14 mouse cellular contexts compared by ENCODE assay signal in the genomic region with DNA sequence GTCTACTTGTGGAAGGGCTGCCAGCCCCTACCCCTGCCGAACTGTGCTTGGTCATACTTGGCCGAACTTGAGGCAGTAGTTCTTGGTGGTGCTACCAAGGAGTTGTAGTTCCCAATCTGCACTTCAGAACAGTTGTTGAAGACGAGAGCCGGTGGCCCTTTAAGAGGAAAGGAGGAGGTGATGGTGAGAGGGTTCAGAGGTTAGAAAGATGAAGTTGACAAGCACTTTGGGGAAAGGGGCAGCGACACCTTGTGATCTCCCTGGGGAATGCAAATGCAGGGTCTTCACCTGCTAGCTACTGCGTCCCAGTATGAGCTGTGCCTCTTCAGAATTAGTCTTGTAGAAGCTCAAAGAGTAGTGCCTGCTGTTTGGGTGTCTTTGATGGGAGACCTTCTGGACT. TPM values are rescaled to one million over a fixed set of nuclear protein-coding genes. Genes with fewer than 3 reads are reported as not detected.
DNase-seq lines count a peak whose midpoint lies in the region; ATAC-seq and TF ChIP-seq lines count a peak whose summit lies in the region.
"Had no signal": no experiment of that assay in that cellular context is flagged by ENCODE, and none has a peak within 500 bp of the region (broad histone marks: within the 10 kb centered on the region; RNA-seq: fewer than 3 reads in every experiment).

No protein-coding gene starts in this region.

- H3K4me3 ChIP-seq in heart, embryonic 11.5 days (ENCODE audit: low read depth, low read length), result no peak overlapping the region
- H3K4me3 ChIP-seq in liver, postnatal 0 days (ENCODE audit: low read depth, low read length), result no peak overlapping the region
- no peak overlapping the region for H3K4me3 ChIP-seq in liver, embryonic 12.5 days
- no peak overlapping the region for H3K4me3 ChIP-seq in midbrain, embryonic 16.5 days (ENCODE audit: low read depth, low read length)
- H3K4me3 ChIP-seq: forebrain, embryonic 10.5 days; liver, embryonic 13.5 days; midbrain, embryonic 13.5 days had no signal

- H3K27ac ChIP-seq in heart, embryonic 11.5 days (ENCODE audit: low read depth, low read length), result no peak overlapping the region
- no peak overlapping the region for H3K27ac ChIP-seq in liver, postnatal 0 days (ENCODE audit: low read depth)
- no peak overlapping the region for H3K27ac ChIP-seq in liver, embryonic 12.5 days
- no peak overlapping the region for H3K27ac ChIP-seq in midbrain, embryonic 16.5 days (ENCODE audit: low read length)
- H3K27ac ChIP-seq: forebrain, embryonic 10.5 days; liver, embryonic 13.5 days; midbrain, embryonic 13.5 days had no signal

- no peak overlapping the region for H3K4me2 ChIP-seq in heart, embryonic 11.5 days
- no peak overlapping the region for H3K4me2 ChIP-seq in liver, postnatal 0 days (ENCODE audit: low read depth, low read length)
- no peak overlapping the region for H3K4me2 ChIP-seq in liver, embryonic 12.5 days
- no peak overlapping the region for H3K4me2 ChIP-seq in midbrain, embryonic 16.5 days (ENCODE audit: low read length)
- H3K4me2 ChIP-seq: liver, embryonic 13.5 days; midbrain, embryonic 13.5 days had no signal

- H3K9ac ChIP-seq in heart, embryonic 11.5 days (ENCODE audit: low read depth, low read length), result no peak overlapping the region
- H3K9ac ChIP-seq in liver, postnatal 0 days (replicated peaks), result no peak overlapping the region
- no peak overlapping the region for H3K9ac ChIP-seq in liver, embryonic 12.5 days
- H3K9ac ChIP-seq in midbrain, embryonic 16.5 days (ENCODE audit: low read depth, low read length), result no peak overlapping the region
- H3K9ac ChIP-seq: liver, embryonic 13.5 days; midbrain, embryonic 13.5 days had no signal

- peaks cover 70% of the 10 kb centered on the region for H3K27me3 ChIP-seq in heart, embryonic 11.5 days (ENCODE audit: control insufficient read depth, insufficient read depth, low read length)
- peaks cover 33% of the 10 kb centered on the region for H3K27me3 ChIP-seq in liver, postnatal 0 days (ENCODE audit: insufficient read depth, low read length)
- peaks cover 77% of the 10 kb centered on the region for H3K27me3 ChIP-seq in liver, embryonic 12.5 days (replicated peaks)
- H3K27me3 ChIP-seq in midbrain, embryonic 16.5 days (ENCODE audit: control insufficient read depth, insufficient read depth, low read depth, low read length), result peaks cover 78% of the 10 kb centered on the region

- peak; percentile 47 for TF ChIP-seq CTCF in liver, postnatal 0 days (IDR thresholded peaks at IDR 0.05; ENCODE audit: low read depth)
- TF ChIP-seq CTCF in brain, embryonic 14.5 days (IDR thresholded peaks at IDR 0.05; ENCODE audit: borderline replicate concordance, extremely low read depth, insufficient read depth, insufficient read length), result peak; percentile 12; the same call in 1 of the 2 replicates

- peak; percentile 2 to 14 for DNase-seq in heart, adult 18-20 months
- DNase-seq in liver, postnatal 0 days, result no peak
- no peak for DNase-seq in brain, embryonic 14.5 days (ENCODE audit: low read depth)
- peak; percentile 62 for DNase-seq in retina, embryonic 14.5 days (ENCODE audit: low spot score)
- no peak for DNase-seq in adrenal gland, adult 8-10 months
- DNase-seq: adrenal gland, adult 2 months; cerebellum, adult 9-10 months; layer of hippocampus, adult 9-11 months; liver, embryonic 13.5 days had no signal

- H3K4me1 ChIP-seq in heart, embryonic 11.5 days (ENCODE audit: control insufficient read depth, insufficient read depth, low read length), result peaks cover 12% of the 10 kb centered on the region; the same call in 1 of the 2 replicates
- H3K4me1 ChIP-seq in liver, postnatal 0 days (ENCODE audit: insufficient read depth), result peaks cover 14% of the 10 kb centered on the region
- peaks cover 45% of the 10 kb centered on the region for H3K4me1 ChIP-seq in liver, embryonic 12.5 days
- H3K4me1 ChIP-seq in midbrain, embryonic 16.5 days (ENCODE audit: control insufficient read depth, insufficient read depth, low read length), result peaks cover 5% of the 10 kb centered on the region; the same call in 1 of the 2 replicates

- no peak for TF ChIP-seq EP300 in liver, postnatal 0 days (IDR thresholded peaks at IDR 0.05; ENCODE audit: low read depth)

- ATAC-seq in heart, embryonic 11.5 days (replicated peaks; ENCODE audit: insufficient number of reproducible peaks, low FRiP score, low TSS enrichment), result no peak
- ATAC-seq in liver, postnatal 0 days, result no peak
- ATAC-seq in liver, embryonic 12.5 days, result no peak
- ATAC-seq in midbrain, embryonic 16.5 days, result no peak
- ATAC-seq: midbrain, embryonic 13.5 days had no signal

- WGBS in heart, embryonic 11.5 days (ENCODE audit: insufficient replicate concordance), result 25% methylated on average over 6 of the region's 6 CpGs
- 47% methylated on average over 6 of the region's 6 CpGs for WGBS in liver, postnatal 0 days (ENCODE audit: insufficient replicate concordance)
- WGBS in liver, embryonic 12.5 days (ENCODE audit: insufficient replicate concordance), result 44% methylated on average over 6 of the region's 6 CpGs
- WGBS in midbrain, embryonic 16.5 days, result 23% methylated on average over 6 of the region's 6 CpGs

- no peaks in the 10 kb centered on the region for H3K36me3 ChIP-seq in heart, embryonic 11.5 days (ENCODE audit: control insufficient read depth, insufficient read depth, low read length)
- H3K36me3 ChIP-seq in liver, postnatal 0 days (replicated peaks; ENCODE audit: insufficient read depth, low read length), result no peaks in the 10 kb centered on the region
- peaks cover 8% of the 10 kb centered on the region; the same call in 1 of the 2 replicates for H3K36me3 ChIP-seq in liver, embryonic 12.5 days
- H3K36me3 ChIP-seq in midbrain, embryonic 16.5 days (ENCODE audit: control insufficient read depth, insufficient read depth, low read length), result no peaks in the 10 kb centered on the region
- H3K36me3 ChIP-seq: forebrain, embryonic 10.5 days; midbrain, embryonic 13.5 days had no signal

- no peaks in the 10 kb centered on the region for H3K9me3 ChIP-seq in heart, embryonic 11.5 days (replicated peaks; ENCODE audit: control insufficient read depth, low read length)
- no peaks in the 10 kb centered on the region for H3K9me3 ChIP-seq in liver, postnatal 0 days (ENCODE audit: low read length)
- H3K9me3 ChIP-seq in liver, embryonic 12.5 days (replicated peaks), result no peaks in the 10 kb centered on the region
- H3K9me3 ChIP-seq in midbrain, embryonic 16.5 days (replicated peaks; ENCODE audit: control insufficient read depth, low read length, poor library complexity, severe bottlenecking), result no peaks in the 10 kb centered on the region
- H3K9me3 ChIP-seq: forebrain, embryonic 10.5 days; liver, embryonic 13.5 days; midbrain, embryonic 13.5 days had no signal

- TF ChIP-seq POLR2A in brain, embryonic 14.5 days (IDR thresholded peaks at IDR 0.05; ENCODE audit: borderline replicate concordance, extremely low read depth, insufficient read depth, insufficient read length, poor library complexity, severe bottlenecking), result no peak

RNA-seq across cellular contexts. Expression of a gene that starts 1.3 kb away (rescaled TPM):
- total RNA-seq in heart, adult 18-20 months (2021), result 10 to 100 TPM; 15.7 to 17.3 TPM
- 13.2 and 19.7 TPM in 2 replicates for polyA plus RNA-seq in heart, embryonic 11.5 days (2014; fragmentation: Nextera tagmentation; extraction: Ambion mirVana)
- 1.5 and 1.7 TPM in 2 replicates for polyA plus RNA-seq in liver, postnatal 0 days (2015; fragmentation: Nextera tagmentation; extraction: Ambion mirVana)
- polyA plus RNA-seq in liver, embryonic 12.5 days (2016; fragmentation: Nextera tagmentation; extraction: Ambion mirVana), result 2.9 and 3.6 TPM in 2 replicates
- 3.5 and 7.8 TPM in 2 replicates for polyA plus RNA-seq in brain, embryonic 14.5 days (2012; rRNA removed)
- polyA plus RNA-seq in midbrain, embryonic 16.5 days (2015; fragmentation: Nextera tagmentation; extraction: Ambion mirVana), result 4.0 and 5.0 TPM in 2 replicates
- 1 to 10 TPM; 5.2 to 9.1 (median 7.8) TPM for total RNA-seq in adrenal gland, adult 8-10 months (2022)

RNA-seq across cellular contexts. Expression of a gene that starts 3.5 kb away (rescaled TPM):
- 1 to 10 TPM; 1.6 to 2.9 TPM for total RNA-seq in heart, adult 18-20 months (2021)
- 19.6 and 19.8 TPM in 2 replicates for polyA plus RNA-seq in heart, embryonic 11.5 days (2014; fragmentation: Nextera tagmentation; extraction: Ambion mirVana)
- polyA plus RNA-seq in liver, postnatal 0 days (2015; fragmentation: Nextera tagmentation; extraction: Ambion mirVana), result 9.6 and 10.3 TPM in 2 replicates
- polyA plus RNA-seq in liver, embryonic 12.5 days (2016; fragmentation: Nextera tagmentation; extraction: Ambion mirVana), result 29.1 and 30.0 TPM in 2 replicates
- polyA plus RNA-seq in brain, embryonic 14.5 days (2012; rRNA removed), result 2.5 and 2.6 TPM in 2 replicates
- polyA plus RNA-seq in midbrain, embryonic 16.5 days (2015; fragmentation: Nextera tagmentation; extraction: Ambion mirVana), result 1.6 and 1.7 TPM in 2 replicates
- total RNA-seq in adrenal gland, adult 8-10 months (2022), result 1 to 10 TPM; 3.0 to 6.2 (median 5.8) TPM

RNA-seq across cellular contexts. Expression of a gene that starts 19.4 kb away (rescaled TPM):
- under 1 TPM; 0.25 to 0.41 TPM for total RNA-seq in heart, adult 18-20 months (2021)
- polyA plus RNA-seq in heart, embryonic 11.5 days (2014; fragmentation: Nextera tagmentation; extraction: Ambion mirVana), result 0.11 and 0.21 TPM in 2 replicates
- 21.6 and 22.0 TPM in 2 replicates for polyA plus RNA-seq in liver, postnatal 0 days (2015; fragmentation: Nextera tagmentation; extraction: Ambion mirVana)
- 3.1 and 3.6 TPM in 2 replicates for polyA plus RNA-seq in liver, embryonic 12.5 days (2016; fragmentation: Nextera tagmentation; extraction: Ambion mirVana)
- 0.45 and 0.71 TPM in 2 replicates for polyA plus RNA-seq in brain, embryonic 14.5 days (2012; rRNA removed)
- polyA plus RNA-seq in midbrain, embryonic 16.5 days (2015; fragmentation: Nextera tagmentation; extraction: Ambion mirVana), result 0.50 and 0.60 TPM in 2 replicates
- under 1 TPM; 0.31 to 0.75 (median 0.43) TPM for total RNA-seq in adrenal gland, adult 8-10 months (2022)

RNA-seq across cellular contexts. Expression of a gene that starts 24.0 kb away (rescaled TPM):
- total RNA-seq in heart, adult 18-20 months (2021), result under 1 TPM; 0.21 to 0.25 TPM
- polyA plus RNA-seq in heart, embryonic 11.5 days (2014; fragmentation: Nextera tagmentation; extraction: Ambion mirVana), result 0.16 and 1.0 TPM in 2 replicates
- 1.8 and 2.1 TPM in 2 replicates for polyA plus RNA-seq in liver, postnatal 0 days (2015; fragmentation: Nextera tagmentation; extraction: Ambion mirVana)
- polyA plus RNA-seq in liver, embryonic 12.5 days (2016; fragmentation: Nextera tagmentation; extraction: Ambion mirVana), result 1.3 and 1.8 TPM in 2 replicates
- polyA plus RNA-seq in brain, embryonic 14.5 days (2012; rRNA removed), result 0.29 and 0.38 TPM in 2 replicates
- polyA plus RNA-seq in midbrain, embryonic 16.5 days (2015; fragmentation: Nextera tagmentation; extraction: Ambion mirVana), result 0.51 and 0.59 TPM in 2 replicates
- under 1 TPM in 1 of 4 experiments, not detected in 3; 0.17 TPM for total RNA-seq in adrenal gland, adult 8-10 months (2022)
- polyA plus RNA-seq: adrenal gland, adult 2 months had no signal

RNA-seq across cellular contexts. Expression of a gene that starts 26.9 kb away (rescaled TPM):
- 1 to 10 TPM; 2.0 TPM for total RNA-seq in heart, adult 18-20 months (2021)
- polyA plus RNA-seq in heart, embryonic 11.5 days (2014; fragmentation: Nextera tagmentation; extraction: Ambion mirVana), result 1.4 and 1.7 TPM in 2 replicates
- polyA plus RNA-seq in liver, postnatal 0 days (2015; fragmentation: Nextera tagmentation; extraction: Ambion mirVana), result 191 and 192 TPM in 2 replicates
- 10.7 and 11.2 TPM in 2 replicates for polyA plus RNA-seq in liver, embryonic 12.5 days (2016; fragmentation: Nextera tagmentation; extraction: Ambion mirVana)
- 0.60 and 0.76 TPM in 2 replicates for polyA plus RNA-seq in brain, embryonic 14.5 days (2012; rRNA removed)
- 0.21 and 0.26 TPM in 2 replicates for polyA plus RNA-seq in midbrain, embryonic 16.5 days (2015; fragmentation: Nextera tagmentation; extraction: Ambion mirVana)
- total RNA-seq in adrenal gland, adult 8-10 months (2022), result under 1 TPM in 2 of 4 experiments, not detected in 2; 0.31 to 0.49 TPM

Comparison
In these comparisons a context has a peak if more than half of its experiments do, and no peak if none do; other contexts are left out.
1. DNase-seq: peak in heart, adult 18-20 months (2 of 2) and retina, embryonic 14.5 days (single experiment); none in liver, postnatal 0 days (single experiment), brain, embryonic 14.5 days (single experiment) and adrenal gland, adult 8-10 months (single experiment).